Mouse (Mus musculus) hindbrain, embryonic 16.5 days (tissue): ENCODE results near the gene Fignl1. TPM values are rescaled to one million over a fixed set of nuclear protein-coding genes. Genes with fewer than 3 reads are reported as not detected.

Experiments used
- ATAC-seq: fragments of 200-750 bp; cut with Nextera tagmentation; 2 replicates; pipeline ENCODE4 v1.8.0; 2017; ENCODE audit warnings: moderate TSS enrichment, moderate library complexity
- H3K27ac ChIP-seq: fragments of 300-500 bp; sonication (generic); 2 replicates; pipeline ENCODE4 v1.5.1; 2014; ENCODE audit warnings: low read depth, mild to moderate bottlenecking, control low read depth, low read length, moderate library complexity
- H3K27me3 ChIP-seq: fragments of 300-500 bp; sonication (generic); replicated peaks from 2 replicates; pipeline ENCODE4 v1.6.1; 2014; ENCODE audit warnings: low read length; ENCODE audit not compliant: control insufficient read depth, insufficient read depth
- H3K36me3 ChIP-seq: fragments of 300-500 bp; sonication (generic); 2 replicates; pipeline ENCODE4 v1.6.1; 2014; ENCODE audit warnings: mild to moderate bottlenecking, low read length, moderate library complexity, mixed read lengths; ENCODE audit not compliant: control insufficient read depth, insufficient read depth
- H3K4me1 ChIP-seq: fragments of 300-500 bp; sonication (generic); 2 replicates; pipeline ENCODE4 v1.6.1; 2014; ENCODE audit warnings: low read depth, low read length; ENCODE audit not compliant: control insufficient read depth, insufficient read depth
- H3K4me2 ChIP-seq: fragments of 300-500 bp; sonication (generic); 2 replicates; pipeline ENCODE4 v1.6.1; 2014; ENCODE audit warnings: mild to moderate bottlenecking, low read length, control low read depth, moderate library complexity
- H3K4me3 ChIP-seq: fragments of 300-500 bp; sonication (generic); 2 replicates; pipeline ENCODE4 v1.5.1; 2014; ENCODE audit warnings: mild to moderate bottlenecking, low read length, control low read depth, moderate library complexity
- H3K9ac ChIP-seq: fragments of 300-500 bp; sonication (generic); 2 replicates; pipeline ENCODE4 v1.6.1; 2014; ENCODE audit warnings: low read depth, mild to moderate bottlenecking, control low read depth, low read length, moderate library complexity
- H3K9me3 ChIP-seq: fragments of 300-500 bp; sonication (generic); 2 replicates; pipeline ENCODE4 v1.6.1; 2014; ENCODE audit warnings: mild to moderate bottlenecking, low read length, moderate library complexity; ENCODE audit not compliant: control insufficient read depth
- WGBS: fragments of 180-500 bp; shearing (Covaris S2); extraction: QIAGEN DNeasy Blood & Tissue Kit; methylation state at CpG from one replicate; pipeline ENCODE4 v1.1.7; 2014; 5-methylcytosine and 5-hydroxymethylcytosine counted together
- polyA plus RNA-seq: library from polyadenylated mRNA; unstranded; fragments of >200 nt; fragmentation: Nextera tagmentation; extraction: Ambion mirVana; gene quantifications from 2 replicates; pipeline ENCODE4 v1.2.1, GENCODE M21; 2015

Gene Fignl1
- polyA plus RNA-seq, 1 experiment from 2014 or later, result 12.4 TPM

DNA sequence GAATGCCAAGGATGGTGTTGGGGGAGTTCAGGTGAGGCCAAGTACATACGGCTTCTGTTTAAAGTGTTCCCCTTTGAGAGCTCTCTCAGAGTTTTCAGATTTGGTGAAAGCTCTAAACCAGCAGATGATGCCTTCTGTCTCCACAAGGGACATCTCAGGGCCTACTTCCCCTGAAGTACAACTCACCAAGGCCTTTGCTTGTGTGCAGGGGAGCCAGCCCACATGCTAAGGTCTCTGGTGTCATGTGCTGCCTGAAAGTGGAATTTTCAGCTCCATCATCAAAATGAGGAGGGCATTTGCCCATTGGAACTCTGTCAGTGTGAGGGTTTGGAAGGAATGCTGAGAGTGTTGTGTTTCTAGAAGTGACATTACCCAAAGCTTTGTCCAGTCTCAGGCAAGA lies 43.3 kb downstream of the Fignl1 start:
- WGBS, result 82% methylated on average over 1 of the region's 1 CpGs

DNA sequence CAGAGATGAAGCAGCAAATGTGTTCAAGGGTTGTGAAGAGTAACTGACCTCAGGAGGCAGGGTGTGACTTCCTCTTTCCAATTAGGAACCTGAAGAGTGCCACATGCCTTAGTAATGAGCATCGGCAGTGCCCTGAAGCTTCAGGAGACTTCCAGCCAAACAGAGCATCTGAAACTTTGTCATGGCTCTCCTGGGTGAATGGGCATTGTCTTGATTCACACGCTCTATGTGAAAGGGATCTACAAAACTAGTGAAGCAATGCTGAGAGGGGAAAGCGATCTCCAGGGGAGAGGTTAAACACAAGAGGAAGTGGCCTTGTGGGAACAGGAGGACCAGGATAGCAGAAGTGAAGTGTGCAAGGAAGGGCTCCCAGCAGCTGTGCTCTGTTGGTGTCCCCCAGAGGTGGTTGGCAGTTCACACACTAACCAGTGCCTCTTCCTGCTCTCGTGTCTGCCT lies 45.5 kb downstream of the Fignl1 start:
- H3K9ac ChIP-seq, result no peak overlapping the region

More for the DNA sequence above, 43.3 kb downstream of the Fignl1 start:
- H3K27me3 ChIP-seq, result no peaks in the 10 kb centered on the region
- no peak for ATAC-seq
- no peaks in the 10 kb centered on the region for H3K9me3 ChIP-seq
- no peak overlapping the region for H3K9ac ChIP-seq
- no peak overlapping the region for H3K27ac ChIP-seq
- no peaks in the 10 kb centered on the region for H3K36me3 ChIP-seq
- H3K4me1 ChIP-seq, result no peaks in the 10 kb centered on the region
- H3K4me2 ChIP-seq, result no peak overlapping the region
- no peak overlapping the region for H3K4me3 ChIP-seq

DNA sequence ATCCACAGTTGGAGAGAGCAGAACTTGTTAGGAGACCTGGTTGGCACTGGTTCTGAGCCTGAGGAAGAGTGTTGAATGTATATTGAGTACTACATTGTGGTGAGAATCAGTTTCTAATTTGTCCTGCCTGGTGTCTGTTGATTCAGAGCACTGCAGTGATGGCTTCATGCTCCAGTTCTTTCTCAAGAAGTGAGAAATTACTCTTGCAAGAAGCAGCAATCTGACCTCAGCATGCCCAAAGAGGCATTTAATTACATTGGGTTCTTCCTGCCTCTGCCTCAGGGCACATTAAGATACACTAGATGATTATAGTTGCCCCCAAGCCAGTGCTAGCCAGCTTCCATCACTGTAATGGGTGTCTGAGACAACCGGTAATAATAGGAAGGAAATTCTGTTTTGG lies 49.9 kb downstream of the Fignl1 start:
- no peak overlapping the region for H3K27ac ChIP-seq
- H3K4me1 ChIP-seq, result no peaks in the 10 kb centered on the region
- H3K4me3 ChIP-seq, result no peak overlapping the region
- H3K36me3 ChIP-seq, result no peaks in the 10 kb centered on the region
- no peak overlapping the region for H3K9ac ChIP-seq
- no peak overlapping the region for H3K4me2 ChIP-seq
- H3K27me3 ChIP-seq, result no peaks in the 10 kb centered on the region
- ATAC-seq, result no peak
- no peaks in the 10 kb centered on the region for H3K9me3 ChIP-seq
- 91% methylated on average over 1 of the region's 1 CpGs for WGBS

More for the DNA sequence above, 45.5 kb downstream of the Fignl1 start:
- no peaks in the 10 kb centered on the region for H3K27me3 ChIP-seq
- no peak overlapping the region for H3K27ac ChIP-seq
- H3K9me3 ChIP-seq, result no peaks in the 10 kb centered on the region
- no peaks in the 10 kb centered on the region for H3K4me1 ChIP-seq
- no peak for ATAC-seq
- no peaks in the 10 kb centered on the region for H3K36me3 ChIP-seq
- no peak overlapping the region for H3K4me3 ChIP-seq
- WGBS, result 63% methylated on average over 4 of the region's 4 CpGs
- no peak overlapping the region for H3K4me2 ChIP-seq

DNA sequence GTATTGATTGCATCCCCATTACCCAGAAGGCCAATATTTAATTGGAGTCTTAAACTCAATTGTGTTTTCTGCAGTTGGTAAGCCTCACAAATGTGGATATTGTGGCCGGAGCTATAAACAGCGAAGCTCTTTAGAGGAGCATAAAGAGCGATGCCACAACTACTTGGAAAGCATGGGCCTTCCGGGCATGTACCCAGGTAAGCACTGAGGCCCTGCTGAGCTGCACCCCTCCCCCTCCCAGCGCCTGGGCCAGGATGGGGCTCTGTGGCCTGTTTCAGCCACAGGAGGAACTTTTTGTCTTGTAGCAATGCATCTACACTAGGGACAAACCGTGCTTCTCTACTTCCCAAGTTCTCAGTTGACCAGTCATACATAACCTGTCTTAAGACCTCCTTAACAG lies 50.6 kb downstream of the Fignl1 start:
- no peak for ATAC-seq
- Histone ChIP-seq H3K9ac (no peak overlapping the region), H3K9me3 (no peaks in the 10 kb centered on the region), H3K4me2 (no peak overlapping the region), H3K27me3 (no peaks in the 10 kb centered on the region), H3K4me3 (no peak overlapping the region), H3K4me1 (no peaks in the 10 kb centered on the region), H3K27ac (no peak overlapping the region), H3K36me3 (no peaks in the 10 kb centered on the region)
- WGBS, result 79% methylated on average over 6 of the region's 6 CpGs

DNA sequence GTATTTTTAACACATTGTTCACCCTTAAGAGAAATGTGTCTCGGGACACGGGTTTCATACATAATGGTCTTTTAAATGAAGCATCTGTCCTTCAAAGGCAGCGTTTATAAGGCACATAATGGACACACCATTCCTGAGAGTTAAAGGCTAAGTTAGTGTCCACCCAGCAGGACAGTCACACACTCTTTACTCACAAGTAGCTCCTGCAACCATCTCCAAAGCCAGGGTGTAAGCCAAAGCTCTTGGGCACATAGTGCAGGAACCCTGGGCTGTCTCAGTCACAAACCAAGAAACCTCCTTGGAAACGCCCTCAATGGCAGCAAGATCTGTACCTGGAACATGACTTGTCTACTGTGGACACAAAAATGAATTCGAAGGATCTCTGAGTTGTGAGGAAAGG lies 55.9 kb downstream of the Fignl1 start:
- H3K4me3 ChIP-seq, result no peak overlapping the region
- no peaks in the 10 kb centered on the region for H3K36me3 ChIP-seq
- 80% methylated on average over 5 of the region's 5 CpGs for WGBS
- H3K9ac ChIP-seq, result no peak overlapping the region
- H3K4me1 ChIP-seq, result no peaks in the 10 kb centered on the region
- no peak overlapping the region for H3K27ac ChIP-seq
- H3K27me3 ChIP-seq, result no peaks in the 10 kb centered on the region
- H3K4me2 ChIP-seq, result no peak overlapping the region
- no peaks in the 10 kb centered on the region for H3K9me3 ChIP-seq
- ATAC-seq, result no peak

DNA sequence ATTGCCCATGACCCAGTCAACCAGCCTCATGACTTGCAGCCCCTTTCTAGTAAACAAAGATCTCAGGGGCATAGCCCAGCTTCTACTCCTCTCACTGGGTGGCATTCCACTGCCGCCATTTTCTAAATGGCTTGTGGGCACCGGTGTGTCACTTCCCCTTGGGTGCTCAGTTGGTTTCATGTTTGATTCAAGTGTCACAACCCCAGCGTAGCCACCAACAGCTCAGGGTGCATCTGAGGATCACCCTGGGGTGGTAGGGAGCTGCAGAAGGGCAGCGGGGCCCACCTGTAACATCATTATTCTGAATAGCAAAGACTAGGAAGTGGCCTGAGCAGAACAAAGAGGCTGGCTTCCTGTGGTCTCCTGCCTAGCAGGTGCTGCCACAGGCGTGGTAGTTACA lies 57.7 kb downstream of the Fignl1 start:
- Histone ChIP-seq H3K4me3 (no peak overlapping the region), H3K36me3 (no peaks in the 10 kb centered on the region), H3K9me3 (no peaks in the 10 kb centered on the region), H3K27ac (no peak overlapping the region), H3K9ac (no peak overlapping the region), H3K27me3 (no peaks in the 10 kb centered on the region), H3K4me2 (no peak overlapping the region), H3K4me1 (no peaks in the 10 kb centered on the region)
- ATAC-seq, result no peak
- 92% methylated on average over 5 of the region's 5 CpGs for WGBS

DNA sequence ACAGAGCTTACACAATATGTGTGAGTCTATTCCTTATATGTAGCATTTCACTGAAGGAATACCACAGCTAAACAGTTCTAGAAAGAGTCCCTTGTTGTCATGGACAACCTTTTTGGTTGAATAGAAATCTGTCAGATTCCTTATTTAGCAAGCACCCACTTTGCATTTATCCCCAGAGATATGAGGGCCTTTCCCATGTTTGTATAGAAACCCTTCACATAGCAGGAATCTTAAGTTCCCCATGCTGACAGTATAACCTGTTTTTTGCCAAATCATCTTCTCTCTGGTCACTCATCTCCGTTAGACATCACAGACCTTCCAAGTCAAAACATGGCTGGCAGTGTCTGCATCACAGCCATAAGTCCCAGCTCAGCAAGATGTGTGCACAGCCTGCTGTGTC lies 64.5 kb downstream of the Fignl1 start:
- Histone ChIP-seq H3K4me2 (no peak overlapping the region), H3K4me1 (no peaks in the 10 kb centered on the region), H3K4me3 (no peak overlapping the region), H3K9me3 (no peaks in the 10 kb centered on the region), H3K27ac (no peak overlapping the region), H3K9ac (no peak overlapping the region), H3K36me3 (no peaks in the 10 kb centered on the region), H3K27me3 (no peaks in the 10 kb centered on the region)
- WGBS, result 57% methylated on average over 1 of the region's 1 CpGs
- ATAC-seq, result no peak

DNA sequence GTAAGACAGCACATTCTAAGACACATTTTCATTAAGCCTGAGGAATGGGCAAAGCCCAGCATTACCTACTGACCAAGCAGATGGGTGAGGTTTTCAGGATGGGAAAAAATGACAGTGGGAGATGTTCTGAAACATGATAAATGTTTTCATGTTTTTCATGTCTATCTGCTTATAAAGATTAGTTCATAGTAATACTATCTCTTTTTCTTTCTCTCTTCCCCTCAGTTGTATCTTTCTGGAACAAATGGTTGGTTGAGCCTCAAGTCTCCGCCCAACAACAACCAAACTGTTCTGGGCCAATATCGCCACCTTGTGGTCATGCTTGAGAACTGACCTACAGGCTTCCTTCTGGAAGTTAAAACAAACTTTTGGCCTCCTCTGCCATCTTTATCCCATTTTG lies 66.1 kb downstream of the Fignl1 start:
- WGBS, result 37% methylated on average over 2 of the region's 2 CpGs
- no peak overlapping the region for H3K4me2 ChIP-seq
- ATAC-seq, result no peak
- no peaks in the 10 kb centered on the region for H3K27me3 ChIP-seq
- H3K9ac ChIP-seq, result no peak overlapping the region
- no peak overlapping the region for H3K4me3 ChIP-seq
- no peak overlapping the region for H3K27ac ChIP-seq
- H3K4me1 ChIP-seq, result no peaks in the 10 kb centered on the region
- H3K36me3 ChIP-seq, result no peaks in the 10 kb centered on the region
- H3K9me3 ChIP-seq, result no peaks in the 10 kb centered on the region

DNA sequence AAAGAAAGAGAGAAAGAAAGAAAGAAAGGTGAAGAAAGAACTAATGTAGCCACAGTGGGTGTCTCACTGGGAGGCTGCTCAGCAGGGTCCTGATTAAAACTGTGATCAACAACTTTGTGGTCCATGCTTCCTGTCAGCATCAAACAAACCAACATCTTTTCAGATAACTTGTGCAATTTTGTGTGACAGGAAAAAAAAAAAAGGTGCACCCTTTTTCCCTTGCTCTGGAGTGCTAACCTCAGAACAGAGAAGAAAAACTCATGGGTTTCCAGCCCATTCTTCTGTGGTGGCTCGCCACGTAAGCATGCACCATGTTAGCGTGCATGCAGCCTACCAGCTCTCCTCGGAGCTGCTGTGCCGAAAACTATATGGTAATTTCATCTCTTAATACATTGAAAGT lies 67.2 kb downstream of the Fignl1 start:
- no peaks in the 10 kb centered on the region for H3K4me1 ChIP-seq
- H3K9ac ChIP-seq, result no peak overlapping the region
- ATAC-seq, result no peak
- WGBS, result 92% methylated on average over 5 of the region's 5 CpGs
- H3K4me3 ChIP-seq, result no peak overlapping the region
- no peak overlapping the region for H3K4me2 ChIP-seq
- H3K27ac ChIP-seq, result no peak overlapping the region
- no peaks in the 10 kb centered on the region for H3K36me3 ChIP-seq
- H3K9me3 ChIP-seq, result no peaks in the 10 kb centered on the region
- no peaks in the 10 kb centered on the region for H3K27me3 ChIP-seq

DNA sequence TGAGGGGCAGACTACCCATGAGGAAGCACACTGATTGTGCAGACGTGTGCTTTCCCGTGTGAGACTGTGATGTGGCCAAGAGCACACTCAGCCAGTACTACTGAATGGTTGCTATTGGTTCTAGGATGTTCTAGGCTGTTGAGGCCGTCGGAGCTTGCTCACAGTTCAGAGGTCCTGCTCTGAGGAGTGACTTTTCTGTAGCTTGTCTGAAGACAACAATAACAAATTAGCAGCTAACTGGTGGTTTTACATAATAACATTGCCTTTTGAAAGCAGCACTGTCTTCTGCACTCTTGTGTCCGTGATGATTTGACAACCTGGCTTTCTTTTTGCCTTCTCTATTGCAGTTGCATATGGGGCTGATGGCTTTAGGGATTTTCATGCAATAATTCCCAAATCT lies 68.2 kb downstream of the Fignl1 start:
- Histone ChIP-seq H3K27ac (no peak overlapping the region), H3K9ac (no peak overlapping the region), H3K4me3 (no peak overlapping the region), H3K4me1 (no peaks in the 10 kb centered on the region), H3K9me3 (no peaks in the 10 kb centered on the region), H3K4me2 (no peak overlapping the region), H3K36me3 (no peaks in the 10 kb centered on the region), H3K27me3 (no peaks in the 10 kb centered on the region)
- 80% methylated on average over 5 of the region's 5 CpGs for WGBS
- ATAC-seq, result no peak
